In genomic region chr5:39099113-39099512, GRCm38 (mm10) we compare ENCODE assay signal across 10 mouse cellular contexts.
DNase-seq lines count a peak whose midpoint lies in the region; ATAC-seq and TF ChIP-seq lines count a peak whose summit lies in the region.
"Had no signal": no experiment of that assay in that cellular context is flagged by ENCODE, and none has a peak within 500 bp of the region (broad histone marks: within the 10 kb centered on the region; RNA-seq: fewer than 3 reads in every experiment).

No protein-coding gene starts in this region.

- no peak for ATAC-seq in kidney, embryonic 15.5 days (replicated peaks; ENCODE audit: low FRiP score)
- ATAC-seq in monocyte, adult 5-6 weeks (replicated peaks; ENCODE audit: insufficient number of reproducible peaks, low FRiP score, low TSS enrichment, poor library complexity, severe bottlenecking) = no peak

- no peak overlapping the region for H3K9ac ChIP-seq in kidney, embryonic 15.5 days

- no peaks in the 10 kb centered on the region for H3K9me3 ChIP-seq in kidney, embryonic 15.5 days (replicated peaks)
- no peaks in the 10 kb centered on the region for H3K9me3 ChIP-seq in heart, embryonic 10.5 days

- no peaks in the 10 kb centered on the region for H3K27me3 ChIP-seq in kidney, embryonic 15.5 days
- H3K27me3 ChIP-seq in spleen, adult 2 months (ENCODE audit: control insufficient read depth, insufficient read depth, low read length) = no peaks in the 10 kb centered on the region
- no peaks in the 10 kb centered on the region for H3K27me3 ChIP-seq in heart, embryonic 10.5 days (ENCODE audit: insufficient read depth, poor library complexity, severe bottlenecking)

- H3K27ac ChIP-seq in kidney, embryonic 15.5 days = no peak overlapping the region
- H3K27ac ChIP-seq in spleen, adult 2 months (ENCODE audit: insufficient read depth, low read length) = no peak overlapping the region
- H3K27ac ChIP-seq in heart, embryonic 10.5 days = no peak overlapping the region
- H3K27ac ChIP-seq: left cerebral cortex, adult 2 months had no signal

- no peaks in the 10 kb centered on the region for H3K4me1 ChIP-seq in kidney, embryonic 15.5 days
- peaks cover 8% of the 10 kb centered on the region for H3K4me1 ChIP-seq in spleen, adult 2 months (ENCODE audit: control insufficient read depth, insufficient read depth, insufficient read length)
- H3K4me1 ChIP-seq in heart, embryonic 10.5 days = no peaks in the 10 kb centered on the region

- 57% methylated on average over 5 of the region's 5 CpGs for WGBS in kidney, embryonic 15.5 days
- WGBS in spleen, adult 2 months = 26% methylated on average over 5 of the region's 5 CpGs
- 52% methylated on average over 5 of the region's 5 CpGs for WGBS in heart, embryonic 10.5 days

- peak; percentile 25 for DNase-seq in kidney, adult 18-20 months
- DNase-seq in spleen, adult 2 months (ENCODE audit: low read depth in 1 of 2, low spot score in 2 of 2) = peak; percentile 17 to 20
- DNase-seq in spleen, postnatal 4 days (ENCODE audit: low spot score in 2 of 2) = no peak
- DNase-seq in brain, embryonic 14.5 days (ENCODE audit: low read depth) = peak; percentile 51
- DNase-seq in heart, embryonic 10.5 days (ENCODE audit: low spot score) = no peak
- DNase-seq: liver; thymus, postnatal 25 days had no signal

- no peak for TF ChIP-seq POLR2A in spleen, adult 2 months (IDR thresholded peaks at IDR 0.05; ENCODE audit: low read depth, low read length)
- no peak for TF ChIP-seq POLR2A in brain, embryonic 14.5 days (IDR thresholded peaks at IDR 0.05; ENCODE audit: borderline replicate concordance, extremely low read depth, insufficient read depth, insufficient read length, poor library complexity, severe bottlenecking)

- H3K4me3 ChIP-seq in kidney, embryonic 15.5 days (replicated peaks) = no peak overlapping the region
- no peak overlapping the region for H3K4me3 ChIP-seq in spleen, adult 2 months (ENCODE audit: extremely low read depth, insufficient read depth, insufficient read length)
- no peak overlapping the region for H3K4me3 ChIP-seq in heart, embryonic 10.5 days
- H3K4me3 ChIP-seq: left cerebral cortex, adult 2 months had no signal

- H3K4me2 ChIP-seq in kidney, embryonic 15.5 days = no peak overlapping the region

- no peaks in the 10 kb centered on the region for H3K36me3 ChIP-seq in kidney, embryonic 15.5 days
- H3K36me3 ChIP-seq in spleen, adult 2 months (ENCODE audit: control insufficient read depth, insufficient read depth, low read length) = no peaks in the 10 kb centered on the region
- no peaks in the 10 kb centered on the region for H3K36me3 ChIP-seq in heart, embryonic 10.5 days

- no peak for TF ChIP-seq CTCF in spleen, adult 2 months (IDR thresholded peaks at IDR 0.05; ENCODE audit: extremely low read depth, insufficient read depth, insufficient read length, insufficient replicate concordance)
- no peak for TF ChIP-seq CTCF in brain, embryonic 14.5 days (IDR thresholded peaks at IDR 0.05; ENCODE audit: borderline replicate concordance, extremely low read depth, insufficient read depth, insufficient read length)

Comparison
In these comparisons a context has a peak if more than half of its experiments do, and no peak if none do; other contexts are left out.
1. DNase-seq: peak in kidney, adult 18-20 months (single experiment), spleen, adult 2 months (2 of 2) and brain, embryonic 14.5 days (single experiment); none in spleen, postnatal 4 days (0 of 2) and heart, embryonic 10.5 days (single experiment).